Mouse (Mus musculus) lung, embryonic 15.5 days (tissue): ENCODE measurements around the gene Prpf39. TPM values are rescaled to one million over a fixed set of nuclear protein-coding genes. Genes with fewer than 3 reads are reported as not detected.

Experiments
- polyA plus RNA-seq: library from polyadenylated mRNA; unstranded; fragments of >200 nt; fragmentation: Nextera tagmentation; extraction: Ambion mirVana; gene quantifications from 2 replicates; pipeline ENCODE4 v1.2.1, GENCODE M21; 2015

Prpf39 gene
- polyA plus RNA-seq, 1 experiment from 2014 or later, result 53.6 TPM

Other genes with a start within 250 kb of the Prpf39 start
- gene Gm527, start 118.4 kb upstream of the Prpf39 start, polyA plus RNA-seq, result 1.4 and 4.3 TPM in 2 replicates
- gene Klhl28, start 70.8 kb upstream of the Prpf39 start, polyA plus RNA-seq, result 10.7 and 13.6 TPM in 2 replicates
- 26.5 and 28.5 TPM in 2 replicates for gene Togaram1, start 70.5 kb upstream of the Prpf39 start, polyA plus RNA-seq
- gene Fkbp3, start 37.7 kb downstream of the Prpf39 start, polyA plus RNA-seq, result 339 and 373 TPM in 2 replicates
- gene Fancm, start 39.3 kb downstream of the Prpf39 start, polyA plus RNA-seq, result 11.3 and 13.4 TPM in 2 replicates
- 64.9 and 72.9 TPM in 2 replicates for gene Mis18bp1, start 136.3 kb downstream of the Prpf39 start, polyA plus RNA-seq
- not detected in 2 replicates for gene Wdr20rt, start 189.2 kb downstream of the Prpf39 start, polyA plus RNA-seq